Mouse (Mus musculus): ENCODE measurements around the gene Klhl22.
"Not testable (repeated sequence)": the region's sequence is repeated elsewhere in the genome, so short reads cannot be mapped to it uniquely, and the experiment has no call there.

The Klhl22 gene

GRCm38 (mm10) chr16:17759344-17759773 lies at the start of gene Klhl22:
Klhl22 (plus strand) TSS chr16:17759618.
- peak; percentile 86 for DNase-seq (ENCODE audit: low read depth, low spot score)

DNA sequence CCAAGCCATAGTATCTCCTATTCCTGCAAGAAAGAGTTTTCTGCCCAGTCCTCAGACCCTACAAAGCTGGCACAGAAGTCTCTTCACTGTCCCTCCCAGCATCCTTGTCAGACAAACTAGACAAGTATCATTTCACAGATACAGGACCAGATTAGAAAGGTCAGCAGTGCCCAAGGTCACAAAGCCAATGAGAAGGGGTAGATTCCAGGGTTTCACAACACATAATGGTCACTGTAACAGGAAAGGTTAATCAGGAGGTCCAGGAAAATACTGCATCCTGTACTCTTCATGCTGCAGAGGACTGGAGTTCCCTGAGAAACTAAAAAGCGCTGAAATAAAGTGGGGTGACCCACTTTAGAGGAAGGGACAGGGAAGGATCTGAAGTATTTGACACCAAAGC lies 41.6 kb upstream of the Klhl22 start:
- DNase-seq (ENCODE audit: low read depth, low spot score), result no peak

DNA sequence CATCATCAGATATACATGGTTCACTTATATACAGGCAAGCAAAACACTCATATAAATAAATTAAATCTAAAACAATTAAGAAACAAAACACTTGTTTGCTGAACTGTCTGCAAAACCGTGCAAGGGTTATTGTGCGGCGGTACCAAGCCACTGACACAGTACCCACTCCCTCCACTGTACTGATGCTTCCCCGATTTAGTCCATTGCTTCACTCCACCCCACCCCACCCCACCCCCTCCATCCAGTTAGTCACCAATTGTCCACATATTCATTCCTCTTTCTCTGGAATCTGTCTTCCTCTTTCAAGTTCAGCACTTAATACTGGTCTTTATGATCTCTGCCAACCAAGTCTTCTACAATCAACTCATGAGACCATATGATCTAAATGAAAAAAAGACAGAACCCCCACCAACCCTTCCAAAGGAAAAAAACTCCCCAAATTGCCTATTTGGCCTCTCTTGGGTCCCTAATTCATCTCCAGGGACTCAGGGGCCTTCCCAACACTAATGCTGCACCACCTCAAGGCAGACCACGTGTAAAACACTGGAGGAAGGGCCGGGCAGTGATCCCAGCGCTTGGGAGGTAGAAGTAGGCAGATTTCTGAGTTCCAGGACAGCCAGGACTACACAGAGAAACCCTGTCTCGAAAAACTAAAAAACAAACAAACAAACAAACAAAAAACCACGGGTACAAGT lies 38.2 kb upstream of the Klhl22 start:
- no peak for DNase-seq (ENCODE audit: low read depth, low spot score)

DNA sequence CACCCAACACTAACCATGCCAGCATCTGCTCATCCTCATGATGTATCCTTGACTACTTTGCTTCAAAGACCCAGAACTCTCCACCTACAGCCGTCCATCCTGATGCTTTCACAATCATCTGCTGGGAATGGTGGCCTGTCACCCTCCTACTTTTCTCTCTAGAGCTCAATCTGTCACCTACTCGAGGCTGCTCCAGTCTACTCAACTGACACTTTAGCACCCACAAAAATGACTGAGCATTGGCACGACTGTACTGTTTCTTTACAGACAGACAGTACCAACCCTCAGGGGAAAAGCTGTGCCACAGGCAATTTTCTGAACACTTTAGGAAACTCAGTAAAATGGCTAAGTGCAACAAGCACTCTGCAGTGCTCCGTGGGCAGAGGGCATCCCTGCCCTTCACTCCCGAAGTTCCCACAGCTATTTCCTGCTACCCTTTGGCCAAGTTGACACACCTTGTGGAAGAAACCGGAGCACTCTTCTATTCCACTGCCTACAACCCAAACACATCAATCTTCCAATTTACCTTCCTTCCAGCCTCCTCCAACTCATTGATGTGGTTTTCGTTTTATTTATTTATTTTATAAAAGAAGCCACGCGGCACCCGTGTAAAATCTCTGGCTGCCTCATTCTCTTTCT lies 37.5 kb upstream of the Klhl22 start:
- no peak for DNase-seq (ENCODE audit: low read depth, low spot score)

- peak; percentile 85 for DNase-seq (ENCODE audit: low read depth, low spot score)
These were observed 36.7 kb upstream of the Klhl22 start for GRCm38 (mm10) chr16:17722461-17723324.

GRCm38 (mm10) chr16:17723325-17723626 lies 36.1 kb upstream of the Klhl22 start:
- DNase-seq (ENCODE audit: low read depth, low spot score), result no peak

GRCm38 (mm10) chr16:17724448-17724847 lies 35.0 kb upstream of the Klhl22 start:
- DNase-seq (ENCODE audit: low read depth, low spot score), result no peak

DNA sequence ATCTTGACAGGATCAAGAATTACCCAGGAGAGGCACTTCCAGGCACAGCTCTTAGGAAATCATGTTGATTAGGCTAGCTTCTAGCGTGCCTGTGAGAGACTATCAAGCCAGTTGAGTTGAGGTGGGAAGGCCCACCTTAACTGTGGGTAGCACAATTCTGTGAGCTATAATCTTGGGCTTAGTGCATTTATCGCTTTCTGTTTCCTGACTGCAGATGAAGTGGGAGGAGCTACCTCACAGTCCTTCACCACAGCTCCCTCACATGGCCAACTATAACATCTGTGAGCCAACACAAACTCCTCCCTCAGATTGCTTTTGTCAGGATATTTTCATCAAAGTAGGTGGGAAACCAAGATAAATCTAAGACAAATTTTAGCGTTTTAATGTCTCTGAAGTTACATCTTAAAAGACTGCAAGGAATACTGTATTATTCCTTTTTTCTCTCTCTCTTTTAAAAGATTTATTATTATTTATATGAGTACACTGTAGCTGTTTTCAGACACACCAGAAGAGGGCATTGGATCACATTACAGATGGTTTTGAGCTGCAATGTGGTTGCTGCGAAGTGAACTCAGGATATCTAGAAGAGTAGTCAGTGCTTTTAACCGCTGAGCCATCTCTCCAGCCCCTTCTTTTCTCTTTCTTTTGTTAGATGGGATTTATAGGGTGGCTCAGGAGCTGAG lies 32.1 kb upstream of the Klhl22 start:
- DNase-seq (ENCODE audit: low read depth, low spot score), result peak; percentile 43

GRCm38 (mm10) chr16:17729974-17730373 lies 29.4 kb upstream of the Klhl22 start:
- no peak for DNase-seq (ENCODE audit: low read depth, low spot score)

DNA sequence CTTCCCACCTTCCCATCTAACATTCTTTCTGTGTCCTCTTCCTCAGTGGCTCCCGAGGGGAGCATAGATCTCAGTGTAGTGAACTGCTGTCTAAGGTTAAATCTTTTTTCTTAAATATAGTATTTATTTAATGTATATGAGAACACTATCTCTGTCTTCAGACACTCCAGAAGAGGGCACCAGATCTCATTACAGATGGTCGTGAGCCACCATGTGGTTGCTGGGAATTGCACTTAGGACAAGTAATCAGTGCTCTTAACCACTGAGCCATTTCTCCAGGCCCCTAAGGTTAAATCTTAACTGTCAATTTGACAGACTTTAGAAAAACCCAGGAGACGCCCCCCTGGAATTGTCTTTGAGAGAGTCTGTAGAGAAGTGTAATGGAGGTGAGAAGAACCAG lies 27.4 kb upstream of the Klhl22 start:
- no peak for DNase-seq (ENCODE audit: low read depth, low spot score)

- DNase-seq (ENCODE audit: low read depth, low spot score), result no peak
These were observed 27.0 kb upstream of the Klhl22 start for GRCm38 (mm10) chr16:17732431-17732830.

- peak; percentile 42 for DNase-seq (ENCODE audit: low read depth, low spot score)
These were observed 26.5 kb upstream of the Klhl22 start, which contains the start of gene Med15 for GRCm38 (mm10) chr16:17732841-17733340. Med15 (minus strand) TSS chr16:17732891.

- no peak for DNase-seq (ENCODE audit: low read depth, low spot score)
These were observed 25.8 kb upstream of the Klhl22 start for GRCm38 (mm10) chr16:17733646-17734045.

DNA sequence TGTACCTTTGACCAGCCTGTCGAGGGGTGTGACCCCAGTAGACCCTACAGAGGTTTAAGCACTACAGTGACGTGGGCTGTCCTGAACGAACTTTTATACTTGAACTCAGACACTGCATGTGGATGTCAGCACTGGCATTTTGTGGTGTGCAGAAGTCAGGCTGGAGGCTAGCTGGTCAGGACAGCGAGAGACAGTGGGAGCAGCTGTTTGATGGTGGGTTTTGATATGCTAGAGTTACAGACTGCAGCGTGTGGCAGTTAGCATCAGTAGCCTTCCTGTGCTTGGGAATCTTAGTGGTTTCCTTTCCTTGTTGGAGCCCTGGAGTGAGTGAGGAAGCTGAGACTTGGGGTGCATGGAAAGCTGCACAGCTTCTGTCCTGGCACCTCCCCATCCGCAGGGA lies 24.5 kb upstream of the Klhl22 start:
- not testable (repeated sequence) for DNase-seq (ENCODE audit: low read depth, low spot score)

- DNase-seq (ENCODE audit: low read depth, low spot score), result no peak
These were observed 23.3 kb upstream of the Klhl22 start for GRCm38 (mm10) chr16:17736156-17736555.

DNA sequence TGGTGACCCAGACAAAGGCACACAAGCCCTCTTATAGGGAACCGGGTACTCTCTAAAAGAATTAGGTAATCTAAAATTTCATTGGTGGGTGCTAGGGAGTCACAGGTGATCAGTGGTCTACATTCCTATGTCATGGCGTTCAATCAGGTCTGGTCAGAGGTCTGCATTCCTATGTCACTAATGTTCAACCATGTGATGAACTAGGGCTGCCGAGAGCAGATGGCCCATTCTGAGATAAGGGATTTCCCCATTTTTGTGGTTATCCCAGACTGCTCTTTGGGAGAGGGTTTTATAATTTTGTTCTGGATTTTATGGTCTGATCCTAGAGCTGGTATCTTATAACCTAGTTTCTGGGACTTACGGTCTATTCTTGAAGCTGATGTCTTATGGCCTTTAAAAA lies 19.3 kb upstream of the Klhl22 start:
- DNase-seq (ENCODE audit: low read depth, low spot score), result no peak

DNA sequence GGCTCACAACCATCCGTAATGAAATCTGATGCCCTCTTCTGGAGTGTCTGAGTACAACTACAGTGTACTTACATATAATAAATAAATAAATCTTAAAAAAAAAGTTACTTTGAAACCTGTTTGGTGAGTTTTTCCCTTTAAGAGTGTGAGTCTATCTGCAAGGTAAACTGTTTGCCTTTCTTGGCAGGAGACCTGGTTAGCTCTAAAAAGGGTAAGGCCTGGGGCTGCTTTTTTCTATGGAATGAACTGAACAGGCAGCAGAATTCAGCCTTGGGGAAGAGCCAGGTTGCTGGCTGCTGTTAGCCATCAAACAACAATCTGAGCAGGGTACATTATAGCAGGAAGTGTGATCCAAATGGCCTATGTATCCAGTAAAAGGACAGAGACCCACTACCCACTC lies 16.6 kb upstream of the Klhl22 start:
- DNase-seq (ENCODE audit: low read depth, low spot score), result no peak

DNA sequence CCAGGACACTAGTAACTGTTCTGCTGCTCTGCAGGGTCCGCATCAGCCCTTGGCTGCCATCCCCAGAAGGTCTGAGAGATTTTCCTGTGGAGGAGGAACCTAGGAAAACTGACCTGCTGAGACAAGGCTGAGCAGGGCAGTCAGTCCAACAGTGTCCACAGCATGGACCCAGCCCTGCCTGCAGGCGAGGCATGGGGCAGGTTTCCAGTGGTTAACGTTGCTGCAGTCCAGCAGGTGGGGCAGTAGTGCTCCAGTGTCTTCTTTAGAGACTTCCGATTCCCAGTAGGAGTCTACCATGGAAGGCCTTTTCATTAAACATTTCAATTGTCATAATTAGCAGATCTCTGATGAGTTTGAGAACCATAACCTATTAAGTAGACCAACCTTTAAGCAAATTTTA lies 16.1 kb upstream of the Klhl22 start:
- DNase-seq (ENCODE audit: low read depth, low spot score), result no peak

- DNase-seq (ENCODE audit: low read depth, low spot score), result no peak
These were observed 14.9 kb upstream of the Klhl22 start for GRCm38 (mm10) chr16:17744536-17744935.

GRCm38 (mm10) chr16:17745067-17745466 lies 14.4 kb upstream of the Klhl22 start:
- DNase-seq (ENCODE audit: low read depth, low spot score), result no peak

DNA sequence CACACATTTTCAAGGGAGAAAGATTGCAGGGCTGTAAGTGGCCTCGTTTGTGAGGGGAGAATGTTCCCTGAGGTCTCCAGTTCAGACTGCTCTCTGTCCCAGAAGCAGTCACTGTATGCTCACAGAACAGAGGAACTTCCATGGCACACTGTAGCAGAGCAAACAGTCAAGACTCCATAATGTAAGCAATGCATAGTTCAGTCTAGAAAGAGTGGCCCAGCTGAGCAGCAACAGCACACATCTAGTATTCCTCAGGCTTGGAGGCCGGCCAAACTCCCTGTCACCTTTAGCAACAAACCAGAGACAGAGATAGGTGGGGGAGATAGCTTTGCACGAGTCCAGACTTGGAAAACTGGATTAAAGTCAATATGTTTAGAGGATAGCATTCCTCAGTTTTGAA lies 6.4 kb upstream of the Klhl22 start:
- DNase-seq (ENCODE audit: low read depth, low spot score), result no peak

DNA sequence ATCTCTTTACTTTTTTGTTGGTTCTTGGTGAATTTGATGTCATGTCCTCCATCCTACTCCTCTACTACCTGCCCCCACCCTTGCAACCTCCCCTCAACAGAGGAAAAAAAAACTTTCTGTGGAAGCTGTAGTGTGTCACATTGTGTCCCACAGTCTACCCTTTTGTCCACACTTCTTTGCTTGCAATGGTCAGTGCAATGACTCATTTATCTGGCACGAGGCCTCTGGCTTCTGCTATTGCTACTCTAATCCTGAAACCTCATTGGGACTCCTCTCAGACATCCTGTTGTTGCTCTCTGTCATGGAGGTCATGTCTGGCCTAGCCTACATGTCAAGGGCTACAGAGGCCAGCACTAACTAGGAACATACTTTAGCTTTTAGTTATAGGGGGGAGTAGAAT lies 5.7 kb upstream of the Klhl22 start:
- no peak for DNase-seq (ENCODE audit: low read depth, low spot score)

Data from skeletal muscle tissue, adult 2 months (tissue).